Mouse (Mus musculus) erythroblast, embryonic 14.5 days (primary cell): ENCODE data around the gene Ankrd13b.

Experiments used
- GATA1 ChIP-seq: IDR thresholded peaks from 2 replicates; pipeline ENCODE4 v1.6.1; 2012; ENCODE audit warnings: low read length, inconsistent platforms, mixed read lengths
- TAL1 ChIP-seq: IDR thresholded peaks from 3 replicates; pipeline ENCODE4 v1.6.1; 2012; ENCODE audit warnings: low read length, inconsistent platforms, mixed read lengths

GRCm38 (mm10) chr11:77462283-77463100 is 27.0 kb downstream of the Ankrd13b start, which contains the start of gene Coro6:
- TF ChIP-seq GATA1 (no peak), TAL1 (no peak)
